Mouse (Mus musculus) myocyte (in vitro differentiated cells): ENCODE measurements at regions not wholly inside any gene's neighbourhood (a gene's known extent, or its start where the extent isn't known, plus 50 kb on each side); places are given as distances from the start of the nearest gene placed in this dataset.

Experiments used
- CEBPB ChIP-seq: IDR thresholded peaks from 2 replicates; pipeline ENCODE4 v1.6.1; 2011; ENCODE audit warnings: mild to moderate bottlenecking, moderate library complexity; ENCODE audit not compliant: poor library complexity, insufficient read depth, severe bottlenecking
- REST ChIP-seq: IDR thresholded peaks from one replicate; pipeline ENCODE4 v1.6.1; 2011; ENCODE audit warnings: mild to moderate bottlenecking, control low read depth, moderate library complexity; ENCODE audit not compliant: insufficient read depth, insufficient read length

- TF ChIP-seq CEBPB (no peak), REST (no peak)
These were observed 105.4 kb downstream of the 4930564D02Rik start for GRCm38 (mm10) chr3:105172054-105172453.
